Mouse (Mus musculus) lung, postnatal 25 days (tissue): ENCODE data around the gene Cd180.
"Not testable (repeated sequence)": the region's sequence is repeated elsewhere in the genome, so short reads cannot be mapped to it uniquely, and the experiment has no call there.

ENCODE experiments used
- DNase-seq: peaks from one replicate; pipeline ENCODE4 v3.0.0; 2022; ENCODE audit warnings: low spot score

Gene Cd180

GRCm38 (mm10) chr13:102693341-102693801 lies at the start of gene Cd180:
Gene Cd180, plus strand, starts transcription at chr13:102693558.
- peak; percentile 36 for DNase-seq

GRCm38 (mm10) chr13:102644344-102644743 lies 49.0 kb upstream of the Cd180 start:
- no peak for DNase-seq

DNA sequence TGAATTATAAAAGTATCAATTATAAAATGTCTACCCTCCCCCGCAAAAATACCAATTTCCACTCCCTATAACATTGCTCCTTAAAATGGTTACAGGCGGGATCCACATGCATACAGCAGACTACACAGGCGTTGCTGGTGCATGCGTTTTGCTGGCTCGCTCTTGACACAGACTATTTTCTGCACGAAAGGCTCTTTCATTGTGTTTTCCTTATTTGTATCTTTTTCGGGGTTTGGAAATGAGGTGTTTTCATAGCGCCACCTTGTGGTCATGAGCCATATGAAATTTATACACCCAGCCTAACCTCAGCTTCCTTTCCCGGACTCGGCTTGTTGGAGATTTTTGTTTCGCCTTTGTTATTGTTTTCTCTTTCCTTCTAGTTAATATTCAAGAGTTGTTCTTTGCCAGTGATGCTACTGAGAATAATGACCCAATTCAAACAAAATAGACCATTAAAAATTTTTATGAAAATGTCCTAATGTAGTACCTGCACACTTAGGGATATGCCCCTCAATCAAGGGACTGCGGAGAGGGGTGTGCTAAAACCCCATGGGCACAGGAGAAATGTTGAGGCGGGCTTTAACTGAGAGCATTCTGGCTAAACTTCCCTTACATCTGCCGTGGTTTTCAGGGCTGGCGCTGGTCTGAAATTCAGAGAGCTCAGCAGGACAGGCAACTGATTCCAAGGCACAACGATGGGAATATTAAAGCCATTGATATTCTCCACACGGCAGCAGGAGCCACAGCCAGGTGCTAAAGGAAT lies 48.4 kb upstream of the Cd180 start:
- peak; percentile 79 for DNase-seq

GRCm38 (mm10) chr13:102646271-102646771 lies 47.0 kb upstream of the Cd180 start:
- DNase-seq = no peak

- no peak for DNase-seq
These were observed 45.8 kb upstream of the Cd180 start for GRCm38 (mm10) chr13:102647511-102647910.

GRCm38 (mm10) chr13:102652303-102652889 lies 41.0 kb upstream of the Cd180 start:
- DNase-seq = no peak

- no peak for DNase-seq
These were observed 38.2 kb upstream of the Cd180 start for GRCm38 (mm10) chr13:102655071-102655570.

DNA sequence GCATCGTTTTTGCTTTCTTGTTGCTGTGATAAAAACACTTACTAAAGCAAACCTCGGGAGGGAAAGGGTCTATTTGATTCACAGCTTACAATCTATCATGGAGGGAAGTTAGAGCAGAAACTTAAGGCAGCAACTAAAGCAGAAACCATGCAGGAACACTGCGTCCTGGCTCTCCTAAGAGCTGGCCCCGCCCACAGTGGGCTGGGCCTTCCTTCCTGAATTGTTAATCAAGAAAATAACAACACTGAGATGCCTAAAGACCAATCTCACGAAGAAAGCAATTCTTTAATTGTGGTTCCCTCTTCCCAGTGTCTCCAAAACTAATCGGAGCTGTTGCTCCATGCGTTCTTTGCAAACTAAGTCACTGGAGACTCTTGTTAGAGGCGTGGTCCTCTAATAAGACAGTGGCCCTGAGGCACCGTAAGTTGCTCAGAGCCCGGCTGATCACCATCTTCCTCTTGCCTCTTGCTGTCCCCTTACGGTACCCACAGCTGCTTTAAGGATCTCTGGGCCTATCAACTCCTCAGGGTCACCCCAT lies 37.1 kb upstream of the Cd180 start:
- peak; percentile 41 for DNase-seq

- DNase-seq = peak; percentile 64
These were observed 35.0 kb upstream of the Cd180 start for GRCm38 (mm10) chr13:102658223-102658839.

DNA sequence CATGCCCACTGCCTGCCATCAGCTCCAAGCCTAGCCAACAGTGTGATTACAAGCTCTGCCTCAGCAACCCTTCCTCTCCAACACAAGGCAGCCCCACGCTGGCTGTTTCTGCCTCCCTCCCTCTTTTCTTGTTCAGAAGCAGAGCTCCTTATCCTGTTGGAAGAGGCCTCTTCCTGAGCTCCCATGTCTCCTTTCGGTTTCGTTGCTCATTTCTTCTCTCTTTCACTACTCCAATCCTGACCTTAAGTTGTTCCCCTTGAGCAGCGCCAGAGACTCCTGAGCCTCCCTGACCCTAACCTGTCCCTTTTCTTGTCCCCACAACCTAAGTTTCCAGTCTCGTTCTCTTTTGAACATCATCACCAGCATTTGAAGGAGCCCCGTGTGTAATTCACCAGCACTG lies 29.3 kb upstream of the Cd180 start:
- DNase-seq = no peak

DNA sequence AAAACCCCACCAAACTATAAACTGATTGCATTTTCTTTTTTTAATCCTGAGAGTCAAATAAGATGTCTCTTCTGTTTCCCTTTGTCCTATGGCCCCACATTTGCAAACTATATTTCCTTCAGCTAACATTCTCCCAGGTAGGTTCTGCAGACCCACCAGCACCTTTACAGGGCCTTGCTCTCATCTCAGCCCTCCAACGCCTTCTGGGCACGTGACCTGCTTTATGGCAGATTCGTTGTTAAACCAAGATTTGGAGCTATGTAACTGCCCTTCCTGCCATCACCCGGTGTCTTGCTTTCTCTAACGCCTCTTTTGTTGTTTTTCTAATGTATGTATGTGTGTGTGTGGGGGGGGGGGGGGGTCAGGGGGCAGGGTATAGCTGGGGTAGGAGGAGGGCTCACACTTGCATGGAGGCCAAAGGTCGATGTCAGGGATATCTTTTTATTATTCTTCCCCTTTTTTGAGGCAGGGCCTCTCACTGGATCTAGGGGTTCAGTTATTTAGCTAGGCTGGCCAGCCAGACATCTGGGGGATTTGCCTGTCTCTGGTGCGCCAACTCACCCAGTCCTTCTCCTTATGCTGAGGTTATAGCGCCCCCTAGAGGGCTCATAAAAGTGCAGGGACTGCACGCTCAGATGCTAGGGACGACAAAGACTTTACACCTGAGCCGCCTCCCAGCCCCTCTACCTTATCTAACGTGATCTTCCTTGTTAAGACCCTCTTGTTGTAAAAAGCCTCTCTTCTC lies 28.3 kb upstream of the Cd180 start:
- DNase-seq = peak; percentile 51

GRCm38 (mm10) chr13:102665588-102666232 lies 27.6 kb upstream of the Cd180 start:
- DNase-seq = no peak

GRCm38 (mm10) chr13:102666233-102666614 lies 27.1 kb upstream of the Cd180 start:
- DNase-seq = no peak

DNA sequence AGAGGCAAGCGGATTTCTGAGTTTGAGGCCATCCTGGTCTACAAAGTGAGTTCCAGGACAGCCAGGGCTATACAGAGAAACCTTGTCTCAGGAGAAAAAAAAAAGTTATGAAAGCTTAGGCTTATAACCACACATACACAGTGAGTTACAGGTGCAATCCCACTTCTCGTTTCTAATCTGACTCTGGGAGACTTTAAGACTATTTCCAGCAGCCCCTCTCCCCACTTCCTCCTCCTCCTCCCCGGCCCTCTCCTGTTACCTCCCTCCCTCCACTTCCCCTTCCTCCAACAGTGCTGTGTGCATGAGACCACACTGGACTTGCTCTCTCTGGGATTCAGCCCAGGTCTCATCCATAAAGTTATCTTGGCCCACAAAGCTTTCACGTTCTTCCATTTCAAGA lies 26.6 kb upstream of the Cd180 start:
- no peak for DNase-seq

GRCm38 (mm10) chr13:102667401-102667800 lies 26.0 kb upstream of the Cd180 start:
- no peak for DNase-seq

- no peak for DNase-seq
These were observed 25.5 kb upstream of the Cd180 start for GRCm38 (mm10) chr13:102667842-102668241.

DNA sequence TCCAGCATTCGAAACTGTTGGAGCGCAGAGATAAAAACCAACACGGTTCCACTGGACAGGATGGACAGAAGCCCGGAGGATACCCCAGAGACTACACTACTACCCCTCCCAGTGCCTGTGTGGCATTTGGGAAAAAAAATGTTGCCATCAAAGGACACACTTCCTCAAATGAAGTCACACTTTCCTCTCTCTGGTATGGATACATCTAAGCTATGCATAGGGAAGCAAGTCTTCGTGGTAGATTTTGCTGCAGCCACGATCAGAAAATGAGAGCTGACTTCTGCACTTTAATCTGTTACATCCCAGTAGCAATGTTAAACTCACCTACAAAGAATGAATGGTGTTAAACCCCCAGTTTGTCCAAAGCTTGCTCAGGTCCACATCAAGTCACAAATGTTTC lies 24.4 kb upstream of the Cd180 start:
- no peak for DNase-seq

DNA sequence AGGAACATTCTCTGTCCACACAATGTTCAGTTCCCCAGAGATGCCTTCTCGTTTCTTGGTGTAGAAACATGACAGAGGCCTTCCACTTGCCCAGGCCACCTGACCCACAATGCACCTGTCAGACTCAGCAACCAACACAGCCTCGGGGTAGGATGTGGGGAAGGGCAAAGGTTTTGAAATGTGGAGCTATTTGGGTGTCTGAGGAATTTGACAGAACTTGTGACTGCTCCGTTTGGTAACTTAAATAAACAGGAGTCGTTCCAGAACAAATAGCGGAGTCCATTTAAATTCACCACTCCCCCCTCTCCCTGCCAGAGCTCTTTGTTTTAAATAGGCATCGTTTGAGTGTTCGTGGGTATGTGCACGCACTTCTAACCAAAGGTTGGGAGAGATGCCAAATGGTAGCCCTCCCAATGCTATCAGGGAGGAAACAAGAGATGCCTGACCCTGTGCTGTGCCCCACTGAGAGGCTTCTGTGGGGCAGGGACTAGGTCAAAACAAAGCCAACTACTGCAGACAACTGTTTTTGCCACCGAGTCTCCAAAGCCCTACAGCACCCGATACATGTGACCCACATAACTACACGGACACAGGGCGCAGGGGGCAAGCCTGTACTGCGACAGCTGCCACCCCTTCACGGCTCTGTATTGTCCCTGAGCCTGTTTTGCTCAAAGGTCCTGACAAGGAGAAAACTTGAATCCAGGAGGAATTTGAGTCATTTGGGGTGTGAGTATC lies 23.7 kb upstream of the Cd180 start:
- DNase-seq = no peak

DNA sequence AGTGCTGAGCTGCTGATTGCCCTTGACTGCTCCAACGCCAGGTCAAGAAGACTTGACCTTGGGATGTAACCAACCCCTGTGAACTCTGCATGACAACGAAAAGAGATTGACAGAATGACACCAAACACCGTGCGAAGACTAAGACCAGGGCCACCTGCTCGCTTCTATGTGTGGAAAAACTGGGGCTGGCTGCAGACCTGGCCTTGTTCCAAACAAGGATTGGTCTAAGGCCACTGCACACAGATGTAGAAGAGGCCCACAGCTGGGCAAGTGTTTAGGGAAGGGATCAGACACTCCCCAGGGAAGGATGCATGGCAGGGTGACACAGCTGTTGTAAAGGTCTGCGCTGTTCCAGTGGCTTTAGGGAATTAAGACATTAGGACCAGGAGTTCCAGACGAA lies 22.9 kb upstream of the Cd180 start:
- no peak for DNase-seq

GRCm38 (mm10) chr13:102674083-102674482 lies 19.3 kb upstream of the Cd180 start:
- DNase-seq = no peak

DNA sequence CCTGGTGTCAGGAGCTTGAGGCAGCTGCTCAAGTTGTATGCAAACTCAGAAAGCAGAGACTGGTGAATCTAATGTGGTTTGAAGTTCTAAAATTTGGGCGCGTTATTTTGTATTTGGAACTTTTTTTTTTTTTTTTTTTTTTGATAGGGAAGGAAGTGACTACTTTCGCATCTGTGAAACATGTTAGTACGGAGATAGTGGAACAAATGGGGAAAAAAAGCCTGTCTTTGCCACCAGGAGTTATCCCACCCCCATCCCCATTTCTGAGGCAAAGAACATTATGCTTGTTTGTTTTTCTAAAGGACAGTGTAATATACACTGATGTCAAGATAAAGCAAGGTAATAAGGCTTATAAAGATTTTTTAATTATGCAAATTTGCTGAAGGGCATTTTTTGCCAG lies 15.8 kb upstream of the Cd180 start:
- not testable (repeated sequence) for DNase-seq
